Mouse (Mus musculus) cerebellum, adult 2 months (tissue): ENCODE data around the gene Capzb. TPM values are rescaled to one million over a fixed set of nuclear protein-coding genes. Genes with fewer than 3 reads are reported as not detected.

Experiments
- DNase-seq, 2 experiments: peaks; one replicate each; pipeline ENCODE4 v3.0.0; 2021
- H3K27ac ChIP-seq: fragments of 200-500 bp; 2 replicates; pipeline ENCODE4 v1.5.1; 2012; ENCODE audit warnings: low read length, control low read depth, inconsistent platforms; ENCODE audit not compliant: insufficient read depth
- H3K27me3 ChIP-seq: fragments of 200-500 bp; 2 replicates; pipeline ENCODE4 v1.6.1; 2012; ENCODE audit warnings: inconsistent platforms, mild to moderate bottlenecking, low read length, moderate library complexity; ENCODE audit not compliant: control insufficient read depth, insufficient read depth
- H3K4me1 ChIP-seq: fragments of 200-500 bp; 2 replicates; pipeline ENCODE4 v1.6.1; 2011; ENCODE audit warnings: low read length; ENCODE audit not compliant: control insufficient read depth, insufficient read depth
- H3K4me3 ChIP-seq: fragments of 200-500 bp; replicated peaks from 2 replicates; pipeline ENCODE3; 2011; ENCODE audit warnings: mild to moderate bottlenecking, low read depth, low read length, control low read depth; ENCODE audit not compliant: insufficient read depth
- CTCF ChIP-seq: fragments of 200-500 bp; IDR thresholded peaks from 2 replicates; pipeline ENCODE4 v1.5.1; 2011; ENCODE audit warnings: low read depth, mild to moderate bottlenecking, control low read depth, low read length, moderate library complexity, borderline replicate concordance; ENCODE audit not compliant: insufficient read depth
- POLR2A ChIP-seq: fragments of 200-500 bp; IDR thresholded peaks from 2 replicates; pipeline ENCODE4 v1.6.1; 2011; ENCODE audit warnings: low read length, control low read depth, borderline replicate concordance; ENCODE audit not compliant: insufficient read depth
- WGBS: fragments of 180-500 bp; shearing (Covaris S2); methylation state at CpG from one replicate; pipeline ENCODE4 v1.1.7; 2018; 5-methylcytosine and 5-hydroxymethylcytosine counted together
- polyA plus RNA-seq: library from polyadenylated mRNA; depleted of rRNA; stranded (reverse); fragments of >200 nt; gene quantifications from 2 replicates; pipeline ENCODE4 v1.2.3, GENCODE M21; 2012

Capzb gene
- polyA plus RNA-seq, 1 experiment = 220 TPM

- 11% methylated on average over 3 of the region's 3 CpGs for WGBS
- Histone ChIP-seq H3K27me3 (no peaks in the 10 kb centered on the region), H3K4me3 (no peak overlapping the region), H3K4me1 (peaks cover 93% of the 10 kb centered on the region), H3K27ac (peak overlapping the region; percentile 94)
- peak; percentile 70 to 86 for DNase-seq
- TF ChIP-seq CTCF (no peak), POLR2A (no peak)
These were observed 77.5 kb downstream of the Capzb start for GRCm38 (mm10) chr4:139270168-139270567.

GRCm38 (mm10) chr4:139271562-139271961, 78.9 kb downstream of the Capzb start:
- H3K4me3 ChIP-seq = no peak overlapping the region
- H3K4me1 ChIP-seq = peaks cover 92% of the 10 kb centered on the region
- 94% methylated on average over 9 of the region's 9 CpGs for WGBS
- DNase-seq = no peak
- H3K27ac ChIP-seq = no peak overlapping the region
- TF ChIP-seq CTCF = no peak
- no peak for TF ChIP-seq POLR2A
- no peaks in the 10 kb centered on the region for H3K27me3 ChIP-seq

GRCm38 (mm10) chr4:139272951-139273680, 80.4 kb downstream of the Capzb start:
- Histone ChIP-seq H3K4me1 (peaks cover 87% of the 10 kb centered on the region), H3K27ac (peak overlapping the region; percentile 5), H3K4me3 (no peak overlapping the region), H3K27me3 (no peaks in the 10 kb centered on the region)
- DNase-seq = peak; percentile 51 to 59
- WGBS = 42% methylated on average over 10 of the region's 10 CpGs
- TF ChIP-seq CTCF (no peak), POLR2A (no peak)

- DNase-seq = peak; percentile 77 to 84
- no peaks in the 10 kb centered on the region for H3K27me3 ChIP-seq
- TF ChIP-seq POLR2A (no peak), CTCF (no peak)
- no peak overlapping the region for H3K4me3 ChIP-seq
- peak overlapping the region; percentile 31 for H3K27ac ChIP-seq
- 10% methylated on average over 7 of the region's 7 CpGs for WGBS
- H3K4me1 ChIP-seq = peaks cover 73% of the 10 kb centered on the region
These were observed 81.9 kb downstream of the Capzb start for GRCm38 (mm10) chr4:139274573-139274972.

GRCm38 (mm10) chr4:139276411-139276810, 83.7 kb downstream of the Capzb start:
- 58% methylated on average over 7 of the region's 7 CpGs for WGBS
- H3K27ac ChIP-seq = 0 out of 2 replicates have a peak overlapping the region, but pooled peaks have one; percentile 20
- no peak for DNase-seq
- no peak for TF ChIP-seq CTCF
- TF ChIP-seq POLR2A = no peak
- H3K27me3 ChIP-seq = no peaks in the 10 kb centered on the region
- peaks cover 57% of the 10 kb centered on the region for H3K4me1 ChIP-seq
- no peak overlapping the region for H3K4me3 ChIP-seq

- Histone ChIP-seq H3K27ac (no peak overlapping the region), H3K27me3 (no peaks in the 10 kb centered on the region), H3K4me1 (peaks cover 38% of the 10 kb centered on the region), H3K4me3 (no peak overlapping the region)
- no peak for TF ChIP-seq CTCF
- no peak for TF ChIP-seq POLR2A
- 62% methylated on average over 12 of the region's 12 CpGs for WGBS
- no peak for DNase-seq
These were observed 87.8 kb downstream of the Capzb start for GRCm38 (mm10) chr4:139280530-139280929.

GRCm38 (mm10) chr4:139281791-139282345, 89.2 kb downstream of the Capzb start:
- 71% methylated on average over 16 of the region's 16 CpGs for WGBS
- H3K4me3 ChIP-seq = no peak overlapping the region
- DNase-seq = no peak
- no peaks in the 10 kb centered on the region for H3K27me3 ChIP-seq
- H3K4me1 ChIP-seq = peaks cover 34% of the 10 kb centered on the region
- no peak overlapping the region for H3K27ac ChIP-seq
- TF ChIP-seq CTCF = no peak
- no peak for TF ChIP-seq POLR2A

- DNase-seq = peak; percentile 79 to 81
- Histone ChIP-seq H3K4me1 (peaks cover 31% of the 10 kb centered on the region), H3K4me3 (no peak overlapping the region), H3K27me3 (no peaks in the 10 kb centered on the region), H3K27ac (peak overlapping the region; percentile 68)
- TF ChIP-seq CTCF = no peak
- no peak for TF ChIP-seq POLR2A
- 7% methylated on average over 6 of the region's 6 CpGs for WGBS
These were observed 90.3 kb downstream of the Capzb start for GRCm38 (mm10) chr4:139282955-139283417.
